Mouse (Mus musculus): Measurements from ENCODE around the gene Gm49333.
"Not testable (repeated sequence)": the region's sequence is repeated elsewhere in the genome, so short reads cannot be mapped to it uniquely, and the experiment has no call there.

Gene Gm49333

GRCm38 (mm10) chr16:20623211-20623610 is 11.8 kb downstream of the Gm49333 start:
- no peak for DNase-seq (ENCODE audit: low read depth)

GRCm38 (mm10) chr16:20628871-20629391 is 17.5 kb downstream of the Gm49333 start:
- DNase-seq (ENCODE audit: low read depth), result no peak

GRCm38 (mm10) chr16:20629731-20630634 is 18.6 kb downstream of the Gm49333 start, which contains the start of gene Ece2:
Ece2 (plus strand) TSS chr16:20629828.
- DNase-seq (ENCODE audit: low read depth), result no peak

- DNase-seq (ENCODE audit: low read depth), result no peak
These were observed 26.0 kb downstream of the Gm49333 start for GRCm38 (mm10) chr16:20637410-20637809.

DNA sequence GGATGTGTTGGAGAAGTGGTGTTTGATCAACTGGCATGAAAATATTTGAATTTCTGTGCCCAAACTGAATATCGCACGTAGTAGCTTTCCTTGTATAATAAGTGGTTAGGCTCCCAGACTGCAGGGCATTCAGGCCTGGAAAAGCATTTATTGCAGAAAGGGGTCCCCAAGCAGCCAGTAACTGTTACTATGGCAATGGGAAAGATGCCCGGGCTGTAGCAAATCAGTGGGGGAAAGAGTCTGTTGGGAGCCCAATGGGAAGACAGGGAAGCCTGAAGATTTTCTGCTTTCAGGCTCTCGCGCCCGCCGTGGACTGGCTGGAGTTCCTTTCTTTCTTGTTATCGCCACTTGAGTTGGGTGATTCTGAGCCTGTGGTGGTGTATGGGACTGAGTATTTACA is 27.0 kb downstream of the Gm49333 start:
- no peak for DNase-seq (ENCODE audit: low read depth)

- DNase-seq (ENCODE audit: low read depth), result peak; percentile 23
These were observed 30.8 kb downstream of the Gm49333 start for GRCm38 (mm10) chr16:20642161-20642560.

- DNase-seq (ENCODE audit: low read depth), result no peak
These were observed 32.5 kb downstream of the Gm49333 start for GRCm38 (mm10) chr16:20643911-20644310.

DNA sequence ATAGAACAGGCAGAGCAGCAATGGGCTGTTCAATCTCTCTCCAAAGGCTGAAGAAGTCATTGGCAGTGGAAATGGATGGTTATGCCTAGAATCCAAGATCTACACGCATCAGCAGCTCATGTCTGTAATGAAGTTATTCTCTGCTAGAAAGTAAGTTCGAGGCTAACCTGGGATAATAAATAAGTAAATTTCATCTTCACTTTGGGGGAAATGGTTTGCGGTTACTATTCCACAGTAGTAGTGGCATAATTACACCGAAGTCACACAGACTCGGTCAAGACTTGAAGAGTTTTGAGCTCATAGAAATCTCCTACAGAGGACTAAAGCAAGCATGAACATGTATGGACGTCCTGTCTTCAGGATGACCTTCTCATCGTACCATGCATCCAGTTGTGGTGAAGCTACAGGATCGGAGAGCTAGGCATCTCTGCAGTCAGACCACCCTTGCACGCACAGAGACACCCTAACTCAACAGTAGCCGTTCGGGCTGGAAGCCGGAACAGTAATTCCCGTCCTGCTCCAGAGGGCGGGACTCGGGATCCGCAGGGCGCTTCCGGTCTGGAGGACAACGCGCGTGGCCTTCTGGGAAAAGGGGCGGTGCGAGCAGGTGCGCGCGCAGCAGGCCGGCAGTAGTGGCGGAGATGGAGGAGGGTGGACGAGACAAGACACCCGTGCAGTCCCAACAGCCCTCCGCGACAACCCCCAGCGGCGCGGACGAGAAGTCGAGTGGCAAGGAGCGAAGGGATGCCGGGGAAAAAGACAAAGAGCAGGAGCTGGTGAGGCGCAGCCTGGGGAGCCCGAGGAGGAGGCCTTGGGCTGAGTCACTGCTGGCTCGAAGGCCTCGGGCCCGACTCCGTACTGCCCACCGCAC is 39.9 kb downstream of the Gm49333 start, which contains the start of gene Psmd2:
TSS of gene Psmd2 (plus strand) at position 577 of the 871 bp plus-strand sequence.
- DNase-seq (ENCODE audit: low read depth), result peak; percentile 87

- no peak for DNase-seq (ENCODE audit: low read depth)
These were observed 40.5 kb downstream of the Gm49333 start for GRCm38 (mm10) chr16:20651947-20652310.

DNA sequence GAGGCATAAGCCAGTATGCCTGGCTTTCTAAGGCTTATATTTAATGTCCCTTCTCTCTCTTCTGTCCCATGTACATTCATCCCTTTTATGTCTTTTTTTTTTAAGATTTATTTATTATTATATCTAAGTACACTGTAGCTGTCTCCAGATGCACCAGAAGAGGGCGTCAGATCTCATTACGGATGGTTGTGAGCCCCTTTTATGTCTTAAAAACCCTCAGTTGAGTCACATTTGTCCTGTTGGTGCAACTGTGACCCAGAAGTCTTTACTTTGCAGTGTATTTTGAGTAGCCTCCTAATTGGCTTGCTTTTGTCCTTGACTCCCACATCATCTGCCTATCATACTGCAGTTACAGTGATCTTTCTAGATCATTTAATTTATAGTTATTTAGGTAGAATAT is 41.9 kb downstream of the Gm49333 start:
- no peak for DNase-seq (ENCODE audit: low read depth)

DNA sequence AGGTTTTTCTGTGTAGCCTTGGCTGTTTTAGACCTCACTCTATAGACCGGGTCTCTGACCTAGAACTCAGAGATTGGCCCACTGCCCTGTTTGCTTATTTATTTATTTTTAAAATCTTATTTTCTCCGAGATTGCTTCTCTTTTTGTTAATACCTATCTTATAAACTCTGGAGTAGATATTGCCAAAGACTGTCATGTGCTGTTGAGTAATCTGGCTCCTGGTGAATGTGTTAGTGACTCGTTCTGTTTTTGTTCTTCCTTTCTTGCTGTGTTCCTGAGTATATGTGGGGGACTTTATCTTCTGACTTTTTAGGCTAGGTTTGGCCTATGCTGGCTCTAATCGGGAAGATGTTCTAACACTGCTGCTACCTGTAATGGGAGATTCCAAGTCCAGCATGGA is 46.3 kb downstream of the Gm49333 start:
- no peak for DNase-seq (ENCODE audit: low read depth)

- DNase-seq (ENCODE audit: low read depth), result not testable (repeated sequence)
These were observed 56.6 kb downstream of the Gm49333 start, which contains the start of gene Eif4g1 for GRCm38 (mm10) chr16:20668013-20668412. Eif4g1 (plus strand) TSS chr16:20668313.

DNA sequence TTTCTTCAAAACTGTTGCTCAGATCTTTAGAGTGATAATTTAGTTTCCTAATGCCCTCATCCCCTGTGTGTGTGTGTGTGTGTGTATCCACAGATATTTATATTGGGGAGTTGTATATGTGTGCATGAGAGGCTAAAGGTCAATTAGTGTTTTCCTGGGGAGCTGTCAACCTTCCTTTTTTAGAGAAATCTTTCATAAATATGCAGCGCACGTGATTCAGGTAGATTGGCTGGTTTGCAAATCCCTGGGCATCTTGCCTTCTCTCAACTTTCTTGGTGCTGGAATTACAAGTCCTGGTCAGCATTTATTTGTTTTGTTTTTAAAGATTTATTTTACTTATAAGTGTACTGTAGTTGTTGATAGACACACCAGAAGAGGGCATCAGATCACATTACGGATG is 58.9 kb downstream of the Gm49333 start:
- no peak for DNase-seq (ENCODE audit: low read depth)

DNA sequence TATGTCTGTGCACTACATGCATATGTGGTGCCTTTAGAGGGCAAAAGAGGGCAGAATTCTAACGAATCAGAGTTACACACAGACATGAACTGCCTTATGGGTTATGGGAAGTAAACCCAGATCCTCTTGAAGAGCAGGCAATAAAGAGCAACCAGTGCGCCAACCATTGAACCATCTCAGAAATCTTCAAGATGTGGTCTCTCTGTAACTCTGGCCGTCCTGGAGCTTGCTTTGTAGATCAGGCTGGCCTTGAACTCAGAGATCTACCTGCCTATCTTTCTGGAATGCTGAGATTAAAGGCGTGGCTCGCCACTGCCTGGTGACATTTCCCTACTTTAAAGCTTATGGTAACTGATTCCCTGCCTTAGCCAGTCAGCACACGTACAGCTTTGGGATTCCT is 60.5 kb downstream of the Gm49333 start:
- no peak for DNase-seq (ENCODE audit: low read depth)

- peak; percentile 85 for DNase-seq (ENCODE audit: low read depth)
These were observed 61.1 kb downstream of the Gm49333 start for GRCm38 (mm10) chr16:20672500-20672902.

DNA sequence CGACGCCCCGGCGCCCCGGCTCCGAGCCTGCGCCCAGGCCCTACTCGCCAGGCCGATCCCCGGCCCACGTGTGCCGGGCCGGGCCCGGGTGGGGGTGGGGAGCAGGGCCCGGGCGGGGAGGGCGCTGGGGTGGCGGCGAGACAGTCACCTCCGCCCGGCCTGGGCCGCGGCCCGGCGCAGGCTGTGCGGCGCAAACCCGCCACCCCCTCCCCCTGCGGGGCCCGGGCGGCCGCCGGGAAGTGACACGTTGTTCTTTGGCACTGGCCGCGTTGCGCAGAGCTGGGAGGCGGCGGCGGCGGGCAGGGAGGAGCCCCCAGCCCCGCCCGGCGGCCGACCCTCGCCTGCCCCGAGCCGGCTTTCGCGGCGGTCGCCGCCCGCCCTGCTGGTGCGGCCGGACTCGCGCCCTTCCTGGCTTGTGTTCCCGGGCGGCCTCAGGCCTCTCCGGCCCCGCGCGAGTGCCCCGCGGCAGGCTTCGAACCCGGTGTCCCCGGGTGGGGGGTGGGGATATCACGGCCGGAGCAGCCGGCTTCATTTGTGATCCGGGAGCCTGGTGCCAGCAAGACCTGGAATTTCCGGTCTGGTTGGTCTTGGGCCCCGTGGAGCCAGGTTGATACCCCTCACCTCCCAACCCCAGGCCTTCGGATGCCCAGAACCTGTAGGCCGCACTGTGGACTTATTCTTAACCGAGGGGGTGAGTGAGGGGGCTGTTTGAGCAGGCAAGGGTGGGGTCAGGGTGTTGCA is 61.7 kb downstream of the Gm49333 start:
- no peak for DNase-seq (ENCODE audit: low read depth)

DNA sequence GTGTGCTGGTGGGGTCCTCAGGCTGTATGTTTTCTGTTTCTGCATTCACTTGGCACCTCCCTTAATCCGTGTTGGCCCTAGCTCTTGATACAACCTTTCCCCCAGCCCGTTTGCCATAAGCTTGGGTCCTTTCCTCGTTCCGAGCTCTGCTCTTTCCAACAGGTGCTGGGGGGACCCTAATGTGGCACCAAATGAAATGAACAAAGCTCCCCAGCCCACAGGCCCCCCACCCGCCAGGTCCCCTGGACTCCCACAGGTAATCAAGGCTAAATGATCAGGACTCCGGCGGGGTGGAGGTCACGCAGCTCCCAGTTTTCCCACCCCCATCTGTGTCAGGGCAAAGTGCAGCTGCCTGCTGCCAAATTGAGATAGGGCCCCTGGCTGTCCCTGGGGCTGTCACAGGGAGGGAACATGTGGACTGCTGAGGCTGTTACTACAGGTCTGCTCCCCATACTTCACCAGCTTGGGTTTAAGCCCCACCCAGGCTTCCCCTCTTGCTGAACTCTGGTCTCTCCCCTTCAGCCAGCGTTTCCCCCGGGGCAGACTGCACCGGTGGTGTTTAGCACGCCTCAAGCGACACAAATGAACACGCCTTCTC is 62.4 kb downstream of the Gm49333 start:
- no peak for DNase-seq (ENCODE audit: low read depth)

- no peak for DNase-seq (ENCODE audit: low read depth)
These were observed 63.8 kb downstream of the Gm49333 start for GRCm38 (mm10) chr16:20675213-20675612.

- no peak for DNase-seq (ENCODE audit: low read depth)
These were observed 65.3 kb downstream of the Gm49333 start for GRCm38 (mm10) chr16:20676702-20677101.

GRCm38 (mm10) chr16:20677380-20677779 is 66.0 kb downstream of the Gm49333 start:
- DNase-seq (ENCODE audit: low read depth), result no peak

DNA sequence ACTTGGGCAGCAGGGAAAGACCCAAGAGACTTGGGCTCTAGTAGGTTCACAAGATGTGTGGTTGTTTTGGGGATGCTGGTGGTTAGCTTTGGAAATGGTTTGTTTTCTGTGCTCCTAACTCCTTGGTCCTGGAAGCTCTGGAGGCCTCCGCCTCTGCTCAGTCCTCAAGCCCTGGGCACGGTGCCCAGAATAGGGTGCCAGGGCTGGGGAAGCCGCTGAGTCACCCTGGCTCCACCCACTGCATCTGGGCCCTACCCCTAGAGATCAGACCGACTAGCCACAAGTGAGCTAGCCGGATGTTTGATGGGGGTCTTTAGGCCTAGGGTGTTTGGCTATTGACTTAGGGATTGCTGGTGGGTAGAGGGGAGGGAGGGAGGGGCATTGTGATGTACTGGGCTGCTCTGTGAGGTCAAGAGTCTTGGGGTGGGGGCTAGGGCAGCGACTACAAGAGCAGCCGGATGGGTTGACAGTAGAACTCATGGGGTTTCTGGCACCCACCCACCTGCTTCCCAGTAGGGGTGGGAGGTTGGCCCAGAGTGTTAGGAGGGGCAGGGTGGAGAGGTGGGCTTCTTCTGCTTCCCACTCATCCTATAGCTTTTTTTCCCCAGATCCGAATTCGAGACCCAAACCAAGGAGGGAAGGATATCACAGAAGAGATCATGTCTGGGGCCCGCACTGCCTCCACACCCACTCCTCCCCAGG is 66.7 kb downstream of the Gm49333 start:
- DNase-seq (ENCODE audit: low read depth), result no peak
